ENCODE assay signal across 9 mouse cellular contexts in the genomic region with DNA sequence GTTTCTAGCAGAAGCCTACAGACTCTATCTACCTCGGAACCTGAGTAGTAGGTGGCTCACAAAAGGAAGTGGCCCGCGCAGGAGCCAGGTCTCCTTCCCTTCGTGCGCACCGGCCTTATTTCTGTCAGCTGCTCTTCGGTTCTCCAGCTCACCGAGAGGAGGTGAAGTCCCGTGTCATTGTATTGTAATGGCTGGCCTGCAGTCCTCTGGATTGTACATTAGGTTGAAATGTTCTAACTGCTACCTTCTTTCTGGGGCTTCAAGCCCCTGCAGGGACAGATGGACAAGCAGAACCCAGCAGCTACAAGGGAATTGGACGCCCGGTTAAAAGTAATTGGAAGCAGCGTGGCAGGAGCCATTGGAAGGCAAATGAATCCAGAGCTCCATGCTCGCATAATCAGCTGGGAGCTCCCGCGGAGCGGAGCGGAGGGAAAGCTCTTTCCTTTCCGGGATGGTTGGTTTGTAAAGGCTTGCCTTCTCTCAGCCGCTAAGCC.
DNase-seq lines count a peak whose midpoint lies in the region; ATAC-seq lines count a peak whose summit lies in the region.
"Had no signal": no experiment of that assay in that cellular context is flagged by ENCODE, and none has a peak within 500 bp of the region (broad histone marks: within the 10 kb centered on the region; RNA-seq: fewer than 3 reads in every experiment).

No protein-coding gene starts in this region.

- no peaks in the 10 kb centered on the region for H3K36me3 ChIP-seq in embryonic facial prominence, embryonic 14.5 days (ENCODE audit: control insufficient read depth, insufficient read depth, low read length)
- no peaks in the 10 kb centered on the region for H3K36me3 ChIP-seq in hindbrain, embryonic 14.5 days (replicated peaks; ENCODE audit: control insufficient read depth, insufficient read depth)
- no peaks in the 10 kb centered on the region for H3K36me3 ChIP-seq in limb, embryonic 12.5 days

- no peaks in the 10 kb centered on the region for H3K4me1 ChIP-seq in embryonic facial prominence, embryonic 14.5 days (ENCODE audit: control insufficient read depth, insufficient read depth, low read length)
- H3K4me1 ChIP-seq in hindbrain, embryonic 14.5 days (replicated peaks; ENCODE audit: control insufficient read depth, insufficient read depth, low read length) = peaks cover 20% of the 10 kb centered on the region
- peaks cover 4% of the 10 kb centered on the region for H3K4me1 ChIP-seq in limb, embryonic 12.5 days (replicated peaks)

- H3K27me3 ChIP-seq in embryonic facial prominence, embryonic 14.5 days (replicated peaks; ENCODE audit: control insufficient read depth, insufficient read depth, low read length) = peaks cover 28% of the 10 kb centered on the region
- no peaks in the 10 kb centered on the region for H3K27me3 ChIP-seq in hindbrain, embryonic 14.5 days (ENCODE audit: control insufficient read depth, insufficient read depth, low read length)
- H3K27me3 ChIP-seq in limb, embryonic 12.5 days = peaks cover 37% of the 10 kb centered on the region

- no peak overlapping the region for H3K27ac ChIP-seq in embryonic facial prominence, embryonic 14.5 days (replicated peaks; ENCODE audit: low read depth, low read length)
- H3K27ac ChIP-seq in hindbrain, embryonic 14.5 days = peak overlapping the region; percentile 74
- H3K27ac ChIP-seq in limb, embryonic 12.5 days = no peak overlapping the region
- H3K27ac ChIP-seq: macrophage had no signal

- no peak overlapping the region for H3K9ac ChIP-seq in embryonic facial prominence, embryonic 14.5 days (ENCODE audit: low read depth, low read length)
- H3K9ac ChIP-seq in hindbrain, embryonic 14.5 days = peak overlapping the region; percentile 48
- peak overlapping the region; percentile 19; the same call in 1 of the 2 replicates for H3K9ac ChIP-seq in limb, embryonic 12.5 days (replicated peaks)

- no peak for ATAC-seq in embryonic facial prominence, embryonic 14.5 days (ENCODE audit: low read depth)
- ATAC-seq in hindbrain, embryonic 14.5 days (ENCODE audit: low FRiP score) = peak; percentile 34; the same call in 1 of the 2 replicates
- ATAC-seq in limb, embryonic 12.5 days (ENCODE audit: insufficient number of reproducible peaks, insufficient read depth, low FRiP score, low TSS enrichment, low read depth) = no peak

- WGBS in embryonic facial prominence, embryonic 14.5 days = 2% methylated on average over 19 of the region's 19 CpGs
- WGBS in hindbrain, embryonic 14.5 days = under 1% methylated on average over 19 of the region's 19 CpGs
- WGBS in limb, embryonic 12.5 days = 1% methylated on average over 19 of the region's 19 CpGs

- H3K4me3 ChIP-seq in embryonic facial prominence, embryonic 14.5 days (ENCODE audit: low read depth, low read length) = peak overlapping the region; percentile 23
- peak overlapping the region; percentile 8 for H3K4me3 ChIP-seq in hindbrain, embryonic 14.5 days (replicated peaks; ENCODE audit: low read length)
- H3K4me3 ChIP-seq in limb, embryonic 12.5 days (replicated peaks) = peak overlapping the region; percentile 27

- no peaks in the 10 kb centered on the region for H3K9me3 ChIP-seq in embryonic facial prominence, embryonic 14.5 days (ENCODE audit: control insufficient read depth, low read length)
- no peaks in the 10 kb centered on the region for H3K9me3 ChIP-seq in hindbrain, embryonic 14.5 days (ENCODE audit: control insufficient read depth, low read length)
- no peaks in the 10 kb centered on the region for H3K9me3 ChIP-seq in limb, embryonic 12.5 days

- H3K4me2 ChIP-seq in embryonic facial prominence, embryonic 14.5 days (ENCODE audit: low read depth, low read length) = peak overlapping the region; percentile 62
- peak overlapping the region; percentile 52 for H3K4me2 ChIP-seq in hindbrain, embryonic 14.5 days (replicated peaks)
- H3K4me2 ChIP-seq in limb, embryonic 12.5 days = peak overlapping the region; percentile 61

- DNase-seq in adrenal gland, adult (ENCODE audit: inconsistent age in 2 of 2, low spot score in 1 of 2) = peak; percentile 16 to 75
- DNase-seq in adrenal gland, postnatal 4 days (ENCODE audit: low spot score in 2 of 2) = no peak
- DNase-seq in ZHBTc4 (ENCODE audit: low read depth, low spot score) = peak; percentile 63
- peak; percentile 73 for DNase-seq in embryonic facial prominence, embryonic 14.5 days (ENCODE audit: low spot score)
- peak; percentile 71 for DNase-seq in hindbrain, embryonic 14.5 days (ENCODE audit: low spot score)
- no peak for DNase-seq in spleen, adult 12 weeks (ENCODE audit: low spot score)
- no peak for DNase-seq in adipocyte (ENCODE audit: low spot score)

Comparison
In these comparisons a context has a peak if more than half of its experiments do, and no peak if none do; other contexts are left out.
1. DNase-seq: peak in adrenal gland, adult (2 of 2), ZHBTc4 (single experiment), embryonic facial prominence, embryonic 14.5 days (single experiment) and hindbrain, embryonic 14.5 days (single experiment); none in adrenal gland, postnatal 4 days (0 of 2), spleen, adult 12 weeks (single experiment) and adipocyte (single experiment).
2. Peak in every context shown above with its lines, with median percentiles within 50 percentile points of each other: H3K4me2 ChIP-seq and H3K4me3 ChIP-seq.